Comparison of ENCODE assay signal across 13 mouse cellular contexts in the genomic region with DNA sequence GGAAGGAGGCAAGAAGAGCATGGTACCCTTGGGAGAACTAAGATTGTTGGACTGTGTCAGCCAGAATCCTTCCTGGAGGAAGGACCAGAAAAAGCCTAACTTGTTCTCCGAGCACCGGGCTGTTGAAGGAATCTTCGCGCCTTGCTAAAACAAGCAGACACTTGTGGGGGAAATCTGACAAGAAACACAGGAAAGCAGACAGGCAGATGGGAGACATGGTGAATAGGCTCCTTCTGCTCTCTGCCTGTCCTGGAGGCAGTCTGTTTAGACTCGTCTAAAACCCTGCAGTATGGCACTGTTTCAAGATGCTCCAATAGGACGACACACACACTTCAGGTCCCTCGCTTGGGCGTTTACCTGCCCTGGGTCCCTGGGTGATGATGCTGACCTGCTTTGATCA. TPM values are rescaled to one million over a fixed set of nuclear protein-coding genes. Genes with fewer than 3 reads are reported as not detected.
A peak's percentile ranks its signal among the peaks of the same experiment; 100 is the strongest.
DNase-seq lines count a peak whose midpoint lies in the region; ATAC-seq and TF ChIP-seq lines count a peak whose summit lies in the region.
"Had no signal": no experiment of that assay in that cellular context is flagged by ENCODE, and none has a peak within 500 bp of the region (broad histone marks: within the 10 kb centered on the region; RNA-seq: fewer than 3 reads in every experiment).

No protein-coding gene starts in this region.

- H3K4me1 ChIP-seq in kidney, embryonic 15.5 days = peaks cover 55% of the 10 kb centered on the region
- H3K4me1 ChIP-seq in kidney, adult 2 months (ENCODE audit: control insufficient read depth, insufficient read depth, low read length) = peaks cover 34% of the 10 kb centered on the region
- H3K4me1 ChIP-seq in heart, embryonic 12.5 days (replicated peaks) = peaks cover 34% of the 10 kb centered on the region

- no peak for TF ChIP-seq CTCF in kidney, adult 2 months (conservative IDR thresholded peaks at IDR 0.05; ENCODE audit: insufficient read depth, insufficient read length, low read depth, low read length)

- H3K4me2 ChIP-seq in kidney, embryonic 15.5 days = no peak overlapping the region
- no peak overlapping the region for H3K4me2 ChIP-seq in heart, embryonic 12.5 days
- H3K4me2 ChIP-seq: stomach, embryonic 15.5 days had no signal

- H3K36me3 ChIP-seq in kidney, embryonic 15.5 days = peaks cover 40% of the 10 kb centered on the region
- H3K36me3 ChIP-seq in kidney, adult 2 months (ENCODE audit: control insufficient read depth, insufficient read depth, low read length) = no peaks in the 10 kb centered on the region
- peaks cover 36% of the 10 kb centered on the region for H3K36me3 ChIP-seq in heart, embryonic 12.5 days

- H3K27ac ChIP-seq in kidney, embryonic 15.5 days = peak overlapping the region; percentile 14; the same call in 1 of the 2 replicates
- H3K27ac ChIP-seq in kidney, adult 2 months (ENCODE audit: insufficient read depth, low read depth, low read length) = no peak overlapping the region
- H3K27ac ChIP-seq in heart, embryonic 12.5 days (ENCODE audit: poor library complexity, severe bottlenecking) = no peak overlapping the region
- H3K27ac ChIP-seq: liver, embryonic 14.5 days; stomach, embryonic 15.5 days had no signal

- no peak for DNase-seq in kidney, adult 2 months
- DNase-seq in right cerebral cortex, adult 2 months (ENCODE audit: low spot score in 2 of 2) = peak; percentile 25 to 44
- no peak for DNase-seq in right cerebral cortex, postnatal 14 days
- DNase-seq in layer of hippocampus, postnatal 36 days = peak; percentile 24 to 32
- peak; percentile 66 for DNase-seq in telencephalon, adult 2 months (ENCODE audit: low read depth, low spot score)
- DNase-seq: lung, postnatal 36 days; midbrain, embryonic 14.5 days; thymus, postnatal 4 days had no signal

- no peaks in the 10 kb centered on the region for H3K9me3 ChIP-seq in kidney, embryonic 15.5 days (replicated peaks)
- H3K9me3 ChIP-seq in heart, embryonic 12.5 days (replicated peaks) = no peaks in the 10 kb centered on the region
- H3K9me3 ChIP-seq: stomach, embryonic 15.5 days had no signal

- WGBS in kidney, embryonic 15.5 days = 69% methylated on average over 8 of the region's 8 CpGs
- WGBS in kidney, adult 2 months = 70% methylated on average over 8 of the region's 8 CpGs
- WGBS in heart, embryonic 12.5 days = 64% methylated on average over 8 of the region's 8 CpGs

- H3K4me3 ChIP-seq in kidney, embryonic 15.5 days (replicated peaks) = no peak overlapping the region
- H3K4me3 ChIP-seq in kidney, adult 2 months (ENCODE audit: insufficient read depth, low read depth, low read length) = no peak overlapping the region
- no peak overlapping the region for H3K4me3 ChIP-seq in heart, embryonic 12.5 days
- H3K4me3 ChIP-seq: stomach, embryonic 15.5 days had no signal

- ATAC-seq in kidney, embryonic 15.5 days (replicated peaks; ENCODE audit: low FRiP score) = no peak
- no peak for ATAC-seq in heart, embryonic 12.5 days (ENCODE audit: insufficient number of reproducible peaks, low FRiP score)
- ATAC-seq: inflammation-experienced regulatory T-cells, adult 6 months had no signal

- H3K27me3 ChIP-seq in kidney, embryonic 15.5 days = no peaks in the 10 kb centered on the region
- H3K27me3 ChIP-seq in kidney, adult 2 months (replicated peaks; ENCODE audit: control insufficient read depth, insufficient read depth, low read length) = no peaks in the 10 kb centered on the region
- H3K27me3 ChIP-seq in heart, embryonic 12.5 days (replicated peaks) = no peaks in the 10 kb centered on the region
- H3K27me3 ChIP-seq: stomach, embryonic 15.5 days had no signal

- no peak overlapping the region for H3K9ac ChIP-seq in kidney, embryonic 15.5 days
- no peak overlapping the region for H3K9ac ChIP-seq in heart, embryonic 12.5 days
- H3K9ac ChIP-seq: liver, embryonic 14.5 days; stomach, embryonic 15.5 days had no signal

- TF ChIP-seq POLR2A in kidney, adult 2 months (IDR thresholded peaks at IDR 0.05; ENCODE audit: low read depth, low read length) = no peak

RNA-seq across cellular contexts. Expression of a gene that starts 32.3 kb away (rescaled TPM):
- 19.3 and 23.6 TPM in 2 replicates for polyA plus RNA-seq in kidney, embryonic 15.5 days (2015; fragmentation: Nextera tagmentation; extraction: Ambion mirVana)
- 21.8 and 22.0 TPM in 2 replicates for polyA plus RNA-seq in kidney, adult 2 months (2012; rRNA removed)
- 1 to 10 TPM; 1.8 to 2.7 TPM for total RNA-seq in layer of hippocampus, postnatal 36 days (2021)
- 16.5 and 17.8 TPM in 2 replicates for polyA plus RNA-seq in heart, embryonic 12.5 days (2016; fragmentation: Nextera tagmentation; extraction: Ambion mirVana)

RNA-seq across cellular contexts. Expression of a gene that starts 53.0 kb away (rescaled TPM):
- polyA plus RNA-seq in kidney, embryonic 15.5 days (2015; fragmentation: Nextera tagmentation; extraction: Ambion mirVana) = 38.4 and 39.7 TPM in 2 replicates
- 8.5 and 10.8 TPM in 2 replicates for polyA plus RNA-seq in kidney, adult 2 months (2012; rRNA removed)
- 10 to 100 TPM; 43.2 to 44.8 TPM for total RNA-seq in layer of hippocampus, postnatal 36 days (2021)
- 30.6 and 31.4 TPM in 2 replicates for polyA plus RNA-seq in heart, embryonic 12.5 days (2016; fragmentation: Nextera tagmentation; extraction: Ambion mirVana)

Comparison
In these comparisons a context has a peak if more than half of its experiments do, and no peak if none do; other contexts are left out.
1. DNase-seq: peak in right cerebral cortex, adult 2 months (2 of 2), layer of hippocampus, postnatal 36 days (2 of 2) and telencephalon, adult 2 months (single experiment); none in kidney, adult 2 months (single experiment) and right cerebral cortex, postnatal 14 days (single experiment).